Mouse (Mus musculus) R1 (cell line): ENCODE data around the gene Ensa.
"Not testable (repeated sequence)": the region's sequence is repeated elsewhere in the genome, so short reads cannot be mapped to it uniquely, and the experiment has no call there.

Experiments used
- DNase-seq: peaks from one replicate; pipeline ENCODE4 v3.0.0-alpha.2; 2018; ENCODE audit warnings: low read depth, low spot score

Gene Ensa

GRCm38 (mm10) chr3:95624628-95625503, at the start of gene Ensa:
Gene Ensa, plus strand, starts transcription at chr3:95624993.
- DNase-seq: peak; percentile 100

- no peak for DNase-seq
Observed at GRCm38 (mm10) chr3:95587754-95588603, 36.8 kb upstream of the Ensa start.

DNA sequence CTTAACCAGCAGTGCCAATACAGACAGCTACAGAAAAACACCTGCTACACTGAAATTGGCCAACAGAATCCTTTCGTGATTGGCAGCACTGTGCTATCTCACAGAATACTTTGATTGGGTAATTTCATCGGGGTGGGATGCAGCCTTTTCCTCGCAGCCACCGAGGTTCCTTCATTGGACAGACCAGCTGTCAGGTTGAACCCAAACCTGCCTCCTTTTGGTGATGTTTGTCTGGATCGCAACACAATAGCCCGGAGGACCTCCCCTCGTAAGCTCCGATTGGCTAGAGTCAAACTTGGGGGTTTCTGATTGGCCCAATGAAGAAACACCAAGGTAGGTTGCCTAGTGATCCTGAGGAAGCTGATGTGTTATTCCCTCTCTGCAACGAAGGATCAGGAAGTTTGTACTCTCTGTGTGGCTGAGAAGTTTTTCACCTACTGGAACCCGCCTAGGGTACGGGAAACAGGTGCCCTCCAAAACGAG, 36.1 kb upstream of the Ensa start, which contains the start of gene Golph3l:
Gene Golph3l (plus strand): TSS at position 331 of the 483 bp plus-strand sequence.
- peak; percentile 99 for DNase-seq

DNA sequence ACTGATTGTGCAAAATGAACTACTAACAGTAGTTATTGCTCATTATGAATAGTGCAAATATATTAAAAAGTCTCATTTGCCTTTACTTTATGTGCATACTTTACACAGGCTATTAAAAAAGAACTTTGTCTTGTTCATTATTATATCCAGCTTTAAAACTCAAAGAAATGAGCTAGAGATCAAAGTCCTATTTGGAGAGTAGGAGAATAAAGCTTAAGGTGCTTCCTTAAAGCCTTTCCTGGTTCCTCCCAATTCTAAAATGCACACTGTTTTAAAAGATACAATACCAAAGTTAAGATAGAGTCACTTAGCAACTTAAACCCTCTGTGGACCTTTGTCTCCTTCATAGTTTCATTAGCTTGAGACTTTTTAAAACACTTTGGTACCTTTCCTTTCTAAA, 26.1 kb upstream of the Ensa start:
- DNase-seq: no peak

GRCm38 (mm10) chr3:95601287-95601686, 23.5 kb upstream of the Ensa start:
- no peak for DNase-seq

DNA sequence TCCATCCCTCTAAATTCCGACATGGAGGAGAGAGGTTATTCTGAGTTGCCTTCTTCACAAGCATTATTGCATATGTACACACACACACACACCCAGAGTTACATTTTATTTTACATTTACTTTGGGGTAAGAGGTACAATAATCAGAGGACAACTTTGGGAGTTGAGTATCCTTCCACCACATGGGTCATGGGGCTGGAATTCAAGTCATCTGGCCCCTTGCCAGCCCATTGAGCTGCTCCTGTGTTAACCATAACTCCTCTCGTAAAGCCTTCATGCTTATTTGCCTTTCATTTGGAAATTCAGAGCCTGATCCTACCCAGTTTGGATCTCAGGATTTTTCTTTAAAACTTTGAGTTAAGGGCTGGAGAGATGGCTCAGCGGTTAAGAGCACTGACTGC, 18.7 kb upstream of the Ensa start:
- DNase-seq: no peak

DNA sequence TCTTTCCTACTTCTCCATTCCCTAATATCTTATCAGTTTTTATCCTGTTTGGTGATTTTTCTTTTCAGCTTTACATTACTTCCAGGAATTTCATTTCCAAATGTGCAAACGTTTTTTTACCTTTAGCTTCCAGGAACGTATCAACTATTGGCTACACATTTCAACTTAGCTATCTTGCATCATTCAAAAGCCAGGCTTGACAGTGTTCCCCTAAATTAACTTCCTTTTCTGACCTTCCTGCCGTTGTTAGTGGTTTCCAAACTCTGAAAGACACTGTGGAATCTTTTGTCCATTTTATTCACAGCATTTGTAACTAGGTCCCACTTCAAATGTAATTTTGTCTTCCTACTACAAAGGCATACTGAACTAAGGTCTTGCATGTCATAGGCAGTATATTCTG, 15.6 kb upstream of the Ensa start:
- DNase-seq: no peak

DNA sequence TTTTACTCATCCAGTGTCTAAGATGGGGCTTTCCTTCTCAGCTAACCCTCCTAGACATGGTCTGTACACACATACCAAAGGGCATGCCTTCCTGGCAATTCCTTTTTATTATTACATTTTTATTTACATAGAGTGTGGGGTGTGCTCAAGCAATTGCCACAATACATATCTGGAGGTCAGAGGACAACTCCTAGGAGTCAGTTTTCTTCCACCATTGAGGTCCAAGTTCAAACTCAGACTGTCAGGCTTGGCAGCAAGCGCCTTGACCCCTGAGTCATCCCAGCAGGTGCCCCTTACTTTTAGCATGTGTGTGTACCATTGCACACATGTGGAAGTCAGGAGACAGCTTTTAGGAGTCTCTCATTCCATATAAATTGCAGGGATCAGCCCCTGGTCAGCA, 10.8 kb upstream of the Ensa start:
- DNase-seq: no peak

- no peak for DNase-seq
Observed at GRCm38 (mm10) chr3:95618511-95618910, 6.3 kb upstream of the Ensa start.

DNA sequence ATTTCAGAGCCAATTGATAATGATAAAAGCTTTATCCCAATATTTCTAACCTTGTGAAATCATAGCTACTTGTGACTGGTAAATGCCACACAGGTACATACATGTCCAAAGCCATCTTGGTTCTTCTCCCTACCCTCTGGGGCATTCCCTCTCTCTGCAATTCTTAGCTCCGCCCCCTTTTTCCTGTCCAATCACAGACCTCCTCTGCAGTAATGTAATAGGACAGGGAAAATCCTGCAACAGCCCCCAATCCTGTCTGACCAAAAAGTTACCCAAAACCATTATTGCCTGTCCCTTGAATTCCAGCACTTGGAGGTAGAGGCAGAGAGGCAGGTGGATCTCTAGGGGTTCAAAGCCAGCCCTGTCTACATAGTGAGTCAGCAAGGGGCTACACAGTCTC, 3.6 kb upstream of the Ensa start:
- peak; percentile 75 for DNase-seq

- DNase-seq: not testable (repeated sequence)
Observed at GRCm38 (mm10) chr3:95622421-95622820, 2.4 kb upstream of the Ensa start.

DNA sequence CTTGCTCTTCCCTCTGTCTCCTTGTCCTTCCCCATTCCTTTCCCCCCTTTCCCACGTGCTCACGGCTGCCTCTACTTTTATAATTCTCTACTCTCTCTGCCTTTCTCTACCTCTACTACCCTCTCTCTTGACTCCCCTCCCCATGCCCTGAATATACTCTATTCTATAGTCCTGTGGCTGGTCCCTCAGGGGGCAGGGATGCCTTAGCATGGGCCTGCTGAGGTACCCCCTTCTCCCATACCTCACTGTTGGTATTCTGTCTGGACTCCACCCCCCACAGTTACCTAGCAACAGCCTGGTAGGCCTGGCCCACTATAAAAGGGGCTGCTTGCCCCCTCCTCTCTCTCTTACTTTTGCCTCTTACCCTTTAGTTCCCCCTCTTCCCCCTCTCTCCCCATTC, 1.2 kb upstream of the Ensa start:
- peak; percentile 44 for DNase-seq

DNA sequence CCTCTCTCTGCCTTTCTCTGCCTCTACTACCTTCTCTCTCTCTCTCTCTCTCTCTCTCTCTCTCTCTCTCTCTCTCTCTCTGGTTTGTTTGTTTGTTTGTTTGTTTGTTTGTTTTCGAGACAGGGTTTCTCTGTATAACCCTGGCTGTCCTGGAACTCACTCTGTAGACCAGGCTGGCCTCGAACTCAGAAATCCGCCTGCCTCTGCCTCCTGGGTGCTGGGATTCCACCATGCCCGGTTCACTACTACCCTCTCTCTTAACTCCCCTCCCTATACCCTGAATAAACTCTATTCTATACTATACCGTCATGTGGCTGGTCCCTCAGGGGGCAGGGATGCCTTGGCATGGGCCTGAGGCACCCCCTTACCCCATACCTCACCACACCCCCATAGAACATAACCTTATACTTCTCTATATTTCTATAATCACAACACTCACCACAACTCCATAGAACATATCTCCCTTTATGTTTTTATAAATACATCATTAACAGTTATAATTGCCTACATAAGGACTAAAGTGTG, 740 bp upstream of the Ensa start:
- DNase-seq: not testable (repeated sequence)

DNA sequence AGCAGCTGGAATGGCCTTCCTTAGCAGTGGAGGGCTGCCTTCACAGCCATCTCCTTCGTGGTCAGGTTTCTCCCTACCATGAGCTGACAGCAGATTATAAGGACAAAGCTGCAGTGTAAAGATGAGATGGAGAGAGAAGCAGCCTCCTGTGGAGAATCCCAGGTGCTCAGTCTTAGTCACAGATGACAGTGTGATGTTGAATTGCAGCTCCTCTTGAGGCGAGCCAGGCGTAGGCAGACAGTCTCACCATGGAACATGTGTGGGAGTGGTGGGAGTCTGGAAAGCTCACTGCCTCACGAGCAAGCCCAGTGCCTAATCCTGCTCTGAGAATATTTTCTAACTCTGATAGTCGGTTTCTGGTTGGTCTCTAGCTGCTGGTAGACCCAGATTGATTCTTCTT, 3.0 kb downstream of the Ensa start:
- DNase-seq: no peak

DNA sequence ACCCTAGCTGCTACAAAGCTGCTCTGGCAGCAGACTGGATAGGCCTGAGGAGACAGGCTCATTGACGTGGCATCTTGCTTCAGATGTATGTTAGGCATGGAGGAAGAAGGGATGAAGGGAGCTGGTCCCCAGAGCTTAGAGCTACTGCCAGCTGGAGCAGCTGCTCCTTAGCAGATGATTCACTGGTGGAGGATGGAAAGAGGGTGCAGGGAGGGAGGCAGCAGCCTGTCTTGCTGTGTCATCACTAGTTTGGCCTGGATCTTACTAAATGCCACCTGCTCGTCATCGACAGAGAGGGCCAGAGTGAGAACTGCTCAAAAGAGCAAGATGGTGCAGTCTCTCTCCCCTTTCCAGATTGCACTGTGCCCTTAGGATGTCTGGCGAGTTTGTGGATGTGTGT, 5.0 kb downstream of the Ensa start:
- no peak for DNase-seq

- no peak for DNase-seq
Observed at GRCm38 (mm10) chr3:95630856-95631255, 6.1 kb downstream of the Ensa start.

- no peak for DNase-seq
Observed at GRCm38 (mm10) chr3:95631304-95631703, 6.5 kb downstream of the Ensa start.

DNA sequence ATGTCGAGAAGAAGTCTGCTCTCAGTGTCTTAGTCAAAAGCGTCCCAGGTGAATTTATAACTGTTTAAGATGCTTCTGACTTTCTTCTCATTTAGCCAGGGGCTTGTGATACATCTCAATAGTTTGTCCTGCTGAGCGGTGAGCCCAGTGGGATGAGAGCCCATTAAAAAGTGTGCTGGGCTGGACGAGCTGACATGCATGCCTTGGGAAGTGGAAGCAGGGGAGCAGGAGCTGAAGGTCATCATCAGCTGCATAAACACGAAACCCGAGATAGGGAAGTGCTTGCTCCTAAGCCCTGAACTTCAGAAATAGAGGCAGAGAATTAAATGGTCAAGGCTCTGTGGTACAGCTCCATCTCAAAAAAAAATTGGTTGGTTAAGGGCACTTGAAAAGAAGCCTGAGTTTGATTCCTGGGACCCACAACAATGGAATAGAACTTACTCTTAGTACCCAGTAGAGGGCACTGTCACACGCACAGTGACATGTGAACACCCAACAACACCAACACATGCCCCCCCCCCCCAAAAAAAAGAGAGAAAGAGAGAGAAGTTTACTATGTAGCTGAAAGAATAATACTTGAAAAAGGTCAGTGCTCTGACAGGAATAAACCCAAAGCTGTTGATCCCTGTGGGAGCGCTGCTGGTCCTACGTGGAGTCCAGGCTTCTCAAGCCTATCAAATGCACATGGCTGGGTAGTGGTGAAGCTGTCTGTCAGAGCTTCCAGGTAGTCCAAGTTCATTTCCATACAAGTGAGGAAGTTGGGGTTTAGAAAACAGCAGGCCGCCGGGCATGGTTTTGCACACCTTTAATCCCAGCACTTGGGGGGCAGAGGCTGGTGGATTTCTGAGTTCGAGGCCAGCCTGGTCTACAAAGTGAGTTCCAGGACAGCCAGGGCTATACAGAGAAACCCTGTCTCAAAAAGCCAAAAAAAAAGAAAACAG, 8.1 kb downstream of the Ensa start:
- peak; percentile 75 for DNase-seq

DNA sequence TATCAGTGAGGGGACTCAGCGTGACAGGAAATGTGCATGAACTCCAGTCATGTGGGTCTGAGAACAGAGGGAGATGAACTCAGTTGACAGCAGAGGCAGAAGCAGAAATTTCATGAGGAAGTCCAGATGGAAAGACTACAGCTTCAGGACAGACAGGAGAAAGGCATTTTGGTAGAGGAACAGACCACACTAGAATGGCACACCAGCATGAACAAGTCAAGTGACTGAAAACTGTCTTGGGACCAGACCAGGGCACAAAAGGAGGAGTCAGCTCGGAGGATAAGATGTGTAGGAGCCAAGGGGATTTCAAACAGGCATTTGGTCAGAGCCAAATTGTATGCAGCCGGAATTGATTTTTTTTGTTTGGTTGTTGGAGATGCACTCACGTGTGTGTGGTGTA, 10.8 kb downstream of the Ensa start:
- peak; percentile 59 for DNase-seq

DNA sequence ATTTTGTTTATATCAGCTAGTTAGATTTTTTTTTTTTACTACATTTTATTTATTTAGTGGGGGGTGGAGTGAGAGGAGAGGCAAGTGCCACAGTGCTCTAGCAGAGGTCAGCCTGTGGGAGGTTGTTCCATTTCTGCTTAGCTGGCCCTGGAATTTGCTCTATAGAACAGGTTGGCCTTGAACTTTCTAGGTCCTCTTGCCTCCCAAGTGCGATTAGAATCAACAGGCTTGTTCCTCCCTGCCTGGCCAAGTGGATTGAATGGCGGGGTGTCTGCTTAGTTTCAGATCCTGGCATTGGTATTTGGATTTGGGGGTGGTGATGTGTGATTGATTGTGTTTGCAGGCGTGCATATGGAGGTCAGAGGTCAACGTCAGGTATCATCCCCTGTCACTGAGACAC, 11.3 kb downstream of the Ensa start:
- DNase-seq: peak; percentile 92

DNA sequence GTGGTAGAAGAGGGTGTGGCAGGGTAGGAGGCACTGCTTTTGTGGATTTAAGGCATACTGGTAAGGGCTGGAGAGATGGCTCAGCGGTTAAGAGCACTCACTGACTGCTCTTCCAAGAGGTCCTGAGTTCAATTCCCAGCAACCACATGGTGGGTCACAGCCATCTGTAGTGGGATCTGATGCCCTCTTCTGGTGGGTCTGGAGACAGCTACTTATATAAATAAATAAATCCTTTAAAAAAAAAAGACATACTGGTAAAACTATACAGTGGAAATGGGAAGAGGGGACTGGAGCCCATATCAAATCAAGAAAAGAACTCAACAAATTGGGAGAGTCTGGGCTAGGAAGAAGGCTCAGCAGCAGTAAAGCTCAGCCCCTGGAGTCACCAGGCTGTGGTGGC, 14.9 kb downstream of the Ensa start:
- DNase-seq: peak; percentile 56
